Mouse (Mus musculus): ENCODE results near the gene Plekha5. TPM values are rescaled to one million over a fixed set of nuclear protein-coding genes. Genes with fewer than 3 reads are reported as not detected.
"Not testable (repeated sequence)": the region's sequence is repeated elsewhere in the genome, so short reads cannot be mapped to it uniquely, and the experiment has no call there.

The Plekha5 gene
- polyA plus RNA-seq, 1 experiment from 2014 or later, result 51.5 TPM

GRCm38 (mm10) chr6:140586714-140587259, 162.9 kb downstream of the Plekha5 start:
- Histone ChIP-seq H3K27ac (replicated peaks) (peak overlapping the region; percentile 58; the same call in 1 of the 2 replicates), H3K4me2 (replicated peaks) (no peak overlapping the region), H3K27me3 (no peaks in the 10 kb centered on the region), H3K9ac (no peak overlapping the region), H3K9me3 (replicated peaks) (no peaks in the 10 kb centered on the region), H3K4me3 (replicated peaks) (no peak overlapping the region), H3K4me1 (0 out of 2 replicates have a peak, but pooled peaks cover 10% of the 10 kb centered on the region), H3K36me3 (peaks cover 60% of the 10 kb centered on the region)
- 63% methylated on average over 8 of the region's 8 CpGs for WGBS
- no peak; the same call in 1 of the 2 replicates for ATAC-seq (ENCODE audit: insufficient number of reproducible peaks, low FRiP score, low TSS enrichment, low read depth)

DNA sequence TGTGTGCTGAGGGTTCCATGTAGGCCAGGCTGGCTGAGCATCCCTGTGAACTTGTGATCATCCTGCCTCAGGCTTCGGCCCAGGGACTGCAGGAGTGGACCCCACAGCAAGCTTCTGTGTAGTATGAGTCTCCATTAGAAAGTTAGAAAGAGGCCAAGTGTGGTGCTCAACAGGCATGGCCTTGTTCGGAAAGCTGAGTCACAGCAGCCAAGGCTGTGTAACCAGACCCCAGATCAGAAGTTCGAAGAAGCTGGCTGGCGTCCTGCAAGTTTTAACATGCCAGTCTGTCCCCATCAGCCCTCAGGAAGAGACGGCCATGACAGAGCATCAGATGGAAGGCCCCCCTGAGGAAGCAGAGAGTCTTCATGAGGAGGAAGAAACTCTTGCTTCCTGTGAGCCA, 167.5 kb downstream of the Plekha5 start:
- 50% methylated on average over 5 of the region's 5 CpGs for WGBS
- Histone ChIP-seq H3K27me3 (no peaks in the 10 kb centered on the region), H3K4me3 (replicated peaks) (no peak overlapping the region), H3K9ac (no peak overlapping the region), H3K4me1 (peaks cover 18% of the 10 kb centered on the region; the same call in 1 of the 2 replicates), H3K4me2 (replicated peaks) (no peak overlapping the region), H3K36me3 (peaks cover 80% of the 10 kb centered on the region), H3K9me3 (replicated peaks) (no peaks in the 10 kb centered on the region), H3K27ac (replicated peaks) (no peak overlapping the region; the same call in 1 of the 2 replicates)
- ATAC-seq (ENCODE audit: insufficient number of reproducible peaks, low FRiP score, low TSS enrichment, low read depth), result no peak

- Histone ChIP-seq H3K4me1 (peaks cover 13% of the 10 kb centered on the region; the same call in 1 of the 2 replicates), H3K27me3 (no peaks in the 10 kb centered on the region), H3K4me3 (replicated peaks) (no peak overlapping the region), H3K9me3 (replicated peaks) (no peaks in the 10 kb centered on the region), H3K4me2 (replicated peaks) (no peak overlapping the region), H3K27ac (replicated peaks) (no peak overlapping the region), H3K9ac (no peak overlapping the region), H3K36me3 (peaks cover 67% of the 10 kb centered on the region)
- ATAC-seq (ENCODE audit: insufficient number of reproducible peaks, low FRiP score, low TSS enrichment, low read depth), result no peak
- 82% methylated on average over 8 of the region's 8 CpGs for WGBS
Observed at GRCm38 (mm10) chr6:140592713-140593112, 168.9 kb downstream of the Plekha5 start.

DNA sequence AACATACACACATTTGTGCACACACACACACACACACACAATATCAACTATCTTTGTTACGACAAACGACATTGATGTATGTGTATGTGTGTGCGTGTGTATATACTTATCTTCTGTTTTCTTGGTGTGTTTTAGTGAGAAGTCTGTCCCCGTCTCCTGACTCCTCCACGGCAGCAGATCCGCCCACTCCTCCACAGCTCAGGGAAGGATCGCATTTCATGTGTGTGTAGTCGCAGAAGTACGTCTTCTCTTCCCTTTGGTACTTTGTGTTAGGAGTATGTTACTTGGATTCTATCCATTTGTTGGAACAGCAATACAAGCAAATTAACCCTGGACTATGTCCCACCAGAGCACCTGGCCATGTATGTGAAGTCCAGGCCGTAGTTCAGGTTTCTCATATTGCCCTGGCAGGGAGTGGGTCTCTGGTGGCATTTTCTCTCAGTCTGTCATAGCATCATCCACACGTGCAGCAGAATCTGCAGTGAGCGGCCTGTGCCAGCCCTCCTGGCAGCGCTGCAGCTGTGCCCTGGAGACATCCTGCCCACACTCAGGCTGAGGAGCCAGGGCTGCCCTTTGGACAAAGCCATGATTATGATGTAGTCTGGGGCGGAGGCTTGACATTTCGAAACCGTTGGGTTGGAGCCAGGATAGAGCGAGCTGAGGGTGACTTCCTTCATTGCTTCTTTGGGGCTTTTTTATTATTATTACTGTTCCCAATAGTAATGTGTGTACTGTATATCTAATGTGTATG, 169.7 kb downstream of the Plekha5 start:
- Histone ChIP-seq H3K36me3 (peaks cover 58% of the 10 kb centered on the region), H3K9me3 (replicated peaks) (no peaks in the 10 kb centered on the region), H3K27me3 (no peaks in the 10 kb centered on the region), H3K4me2 (replicated peaks) (no peak overlapping the region), H3K27ac (replicated peaks) (peak overlapping the region; percentile 29; the same call in 1 of the 2 replicates), H3K4me3 (replicated peaks) (no peak overlapping the region), H3K9ac (no peak overlapping the region), H3K4me1 (peaks cover 13% of the 10 kb centered on the region; the same call in 1 of the 2 replicates)
- WGBS, result 62% methylated on average over 17 of the region's 17 CpGs
- ATAC-seq (ENCODE audit: insufficient number of reproducible peaks, low FRiP score, low TSS enrichment, low read depth), result peak; percentile 79

DNA sequence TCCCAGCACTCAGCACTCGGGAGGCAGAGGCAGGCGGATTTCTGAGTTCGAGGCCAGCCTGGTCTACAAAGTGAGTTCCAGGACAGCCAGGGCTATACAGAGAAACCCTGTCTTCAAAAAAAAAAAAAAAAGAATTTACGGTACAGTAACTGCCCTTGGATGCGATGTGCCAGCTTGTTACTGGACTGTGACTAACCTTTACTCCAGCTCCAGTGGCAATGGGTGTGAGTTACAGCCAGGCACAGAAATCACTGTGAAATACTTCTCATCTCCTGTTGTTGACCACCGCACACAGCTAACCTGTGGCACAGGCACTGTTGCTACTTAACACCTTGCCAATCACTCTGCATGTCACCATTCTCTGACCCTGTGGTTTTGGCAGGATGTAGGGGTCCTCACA, 171.7 kb downstream of the Plekha5 start:
- H3K36me3 ChIP-seq, result peaks cover 47% of the 10 kb centered on the region
- not testable (repeated sequence) for ATAC-seq (ENCODE audit: insufficient number of reproducible peaks, low FRiP score, low TSS enrichment, low read depth); H3K9me3 ChIP-seq (replicated peaks); H3K4me2 ChIP-seq (replicated peaks); H3K4me3 ChIP-seq (replicated peaks); H3K9ac ChIP-seq; H3K27ac ChIP-seq (replicated peaks); H3K27me3 ChIP-seq
- 93% methylated on average over 6 of the region's 6 CpGs for WGBS
- H3K4me1 ChIP-seq, result peaks cover 13% of the 10 kb centered on the region; the same call in 1 of the 2 replicates

GRCm38 (mm10) chr6:140597381-140598329, 173.8 kb downstream of the Plekha5 start:
- Histone ChIP-seq H3K4me3 (replicated peaks) (no peak overlapping the region), H3K36me3 (peaks cover 33% of the 10 kb centered on the region), H3K9me3 (replicated peaks) (no peaks in the 10 kb centered on the region), H3K27ac (replicated peaks) (no peak overlapping the region), H3K4me1 (peaks cover 8% of the 10 kb centered on the region; the same call in 1 of the 2 replicates), H3K9ac (no peak overlapping the region), H3K27me3 (no peaks in the 10 kb centered on the region), H3K4me2 (replicated peaks) (no peak overlapping the region)
- ATAC-seq (ENCODE audit: insufficient number of reproducible peaks, low FRiP score, low TSS enrichment, low read depth), result no peak
- 65% methylated on average over 15 of the region's 15 CpGs for WGBS

DNA sequence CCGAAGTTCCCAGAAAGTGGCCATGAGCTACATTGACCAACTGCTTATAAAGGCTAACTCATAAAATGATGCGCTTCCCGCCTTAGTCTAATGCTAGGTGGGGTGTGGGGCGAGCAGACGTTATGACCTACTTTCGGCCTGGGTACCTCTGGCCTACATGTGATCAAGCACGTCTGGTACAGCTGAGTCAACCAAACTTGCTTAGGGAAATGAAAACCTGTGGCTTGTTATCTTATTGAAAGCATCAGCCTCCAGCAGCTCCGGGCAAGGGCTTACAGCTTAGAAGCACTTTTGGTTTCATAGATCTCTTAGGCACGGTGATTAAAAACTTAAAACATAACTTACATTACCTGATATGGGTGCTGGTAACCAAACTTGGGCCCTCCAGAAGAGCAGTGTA, 174.7 kb downstream of the Plekha5 start:
- Histone ChIP-seq H3K27me3 (no peaks in the 10 kb centered on the region), H3K4me1 (peaks cover 10% of the 10 kb centered on the region; the same call in 1 of the 2 replicates), H3K36me3 (peaks cover 25% of the 10 kb centered on the region), H3K4me3 (replicated peaks) (no peak overlapping the region), H3K9me3 (replicated peaks) (no peaks in the 10 kb centered on the region), H3K27ac (replicated peaks) (no peak overlapping the region), H3K9ac (no peak overlapping the region), H3K4me2 (replicated peaks) (no peak overlapping the region)
- no peak for ATAC-seq (ENCODE audit: insufficient number of reproducible peaks, low FRiP score, low TSS enrichment, low read depth)
- 84% methylated on average over 9 of the region's 9 CpGs for WGBS

GRCm38 (mm10) chr6:140599337-140599736, 175.5 kb downstream of the Plekha5 start:
- WGBS, result 69% methylated on average over 5 of the region's 5 CpGs

DNA sequence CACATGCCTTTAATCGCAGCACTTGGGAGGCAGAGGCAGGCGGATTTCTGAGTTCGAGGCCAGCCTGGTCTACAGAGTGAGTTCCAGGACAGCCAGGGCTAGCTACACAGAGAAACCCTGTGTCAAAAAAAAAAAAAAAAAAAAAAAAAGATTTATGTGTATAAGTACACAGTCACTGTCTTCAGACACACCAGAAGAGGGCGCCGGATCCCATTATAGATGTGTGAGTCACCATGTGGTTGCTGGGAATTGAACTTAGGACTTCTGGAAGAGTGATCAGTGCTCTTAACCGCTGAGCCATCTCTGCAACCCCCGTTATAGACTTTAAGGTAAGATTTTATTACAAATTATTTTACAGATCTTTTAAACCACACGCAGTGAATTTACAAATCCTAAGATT, 176.8 kb downstream of the Plekha5 start:
- ATAC-seq (ENCODE audit: insufficient number of reproducible peaks, low FRiP score, low TSS enrichment, low read depth); H3K27ac ChIP-seq (replicated peaks): not testable (repeated sequence)
- WGBS, result 95% methylated on average over 8 of the region's 8 CpGs

More at GRCm38 (mm10) chr6:140599337-140599736, 175.5 kb downstream of the Plekha5 start:
- Histone ChIP-seq H3K27me3 (no peaks in the 10 kb centered on the region), H3K4me1 (peaks cover 6% of the 10 kb centered on the region; the same call in 1 of the 2 replicates), H3K4me2 (replicated peaks) (no peak overlapping the region), H3K4me3 (replicated peaks) (no peak overlapping the region), H3K9me3 (replicated peaks) (no peaks in the 10 kb centered on the region), H3K27ac (replicated peaks) (no peak overlapping the region), H3K36me3 (peaks cover 17% of the 10 kb centered on the region), H3K9ac (no peak overlapping the region)
- no peak for ATAC-seq (ENCODE audit: insufficient number of reproducible peaks, low FRiP score, low TSS enrichment, low read depth)

DNA sequence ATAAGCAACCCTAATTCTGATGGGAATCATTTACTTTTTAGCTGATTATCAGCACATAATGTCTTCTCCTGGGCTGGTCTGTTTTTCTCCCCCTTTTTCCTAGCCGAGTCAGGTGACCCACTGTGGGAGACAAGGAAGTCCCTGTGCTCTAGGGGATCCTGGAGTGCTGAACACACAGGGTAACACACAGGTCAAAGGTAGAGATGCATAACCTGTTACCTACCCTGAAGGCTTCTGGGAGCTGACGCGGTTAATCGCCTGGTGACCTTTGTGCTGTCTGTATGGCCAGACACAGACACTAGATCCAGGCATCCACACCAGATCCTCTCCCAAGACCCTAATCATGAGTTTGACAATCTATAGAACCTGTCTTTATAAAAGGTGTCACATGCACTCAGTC, 177.3 kb downstream of the Plekha5 start:
- no peak overlapping the region for H3K4me2 ChIP-seq (replicated peaks)
- 84% methylated on average over 4 of the region's 4 CpGs for WGBS
- H3K4me3 ChIP-seq (replicated peaks), result no peak overlapping the region
- H3K27ac ChIP-seq (replicated peaks), result no peak overlapping the region
- no peak overlapping the region for H3K9ac ChIP-seq
- peaks cover 2% of the 10 kb centered on the region; the same call in 1 of the 2 replicates for H3K36me3 ChIP-seq
- H3K27me3 ChIP-seq, result no peaks in the 10 kb centered on the region
- H3K4me1 ChIP-seq, result peaks cover 8% of the 10 kb centered on the region
- H3K9me3 ChIP-seq (replicated peaks), result no peaks in the 10 kb centered on the region
- ATAC-seq (ENCODE audit: insufficient number of reproducible peaks, low FRiP score, low TSS enrichment, low read depth), result no peak

More for the DNA sequence above, 176.8 kb downstream of the Plekha5 start:
- not testable (repeated sequence) for H3K4me2 ChIP-seq (replicated peaks); H3K27me3 ChIP-seq; H3K36me3 ChIP-seq; H3K4me1 ChIP-seq; H3K4me3 ChIP-seq (replicated peaks); H3K9me3 ChIP-seq (replicated peaks); H3K9ac ChIP-seq

Measured in embryonic facial prominence, embryonic 15.5 days (tissue).